Mouse (Mus musculus): ENCODE results near the gene Cd164l2.

GRCm38 (mm10) chr4:133229582-133229981 is 17.7 kb downstream of the Cd164l2 start:
- no peak for TF ChIP-seq CTCF (IDR thresholded peaks at IDR 0.05; ENCODE audit: control insufficient read depth, insufficient read depth, low read length)
- no peak for TF ChIP-seq POLR2A (IDR thresholded peaks at IDR 0.05; ENCODE audit: borderline replicate concordance, control insufficient read depth, low read depth, low read length)

Measured in bone marrow, adult 2 months (tissue).